Mouse (Mus musculus) midbrain, embryonic 13.5 days (tissue): ENCODE measurements around the gene Ece2. TPM values are rescaled to one million over a fixed set of nuclear protein-coding genes. Genes with fewer than 3 reads are reported as not detected.

Source experiments
- ATAC-seq: fragments of 200-750 bp; cut with Nextera tagmentation; 2 replicates; pipeline ENCODE4 v1.8.0; 2017; ENCODE audit warnings: mild to moderate bottlenecking, moderate TSS enrichment, moderate library complexity
- H3K27ac ChIP-seq: fragments of 300-500 bp; sonication (generic); 2 replicates; pipeline ENCODE4 v1.5.1; 2015; ENCODE audit warnings: inconsistent platforms, mild to moderate bottlenecking, moderate library complexity
- H3K27me3 ChIP-seq: fragments of 300-500 bp; sonication (generic); 2 replicates; pipeline ENCODE4 v1.6.1; 2015; ENCODE audit warnings: mild to moderate bottlenecking, inconsistent platforms
- H3K36me3 ChIP-seq: fragments of 300-500 bp; sonication (generic); 2 replicates; pipeline ENCODE4 v1.6.1; 2015; ENCODE audit warnings: mild to moderate bottlenecking, inconsistent platforms
- H3K4me1 ChIP-seq: fragments of 300-500 bp; sonication (generic); replicated peaks from 2 replicates; pipeline ENCODE4 v1.6.1; 2015; ENCODE audit warnings: inconsistent platforms
- H3K4me2 ChIP-seq: fragments of 300-500 bp; sonication (generic); replicated peaks from 2 replicates; pipeline ENCODE4 v1.6.1; 2015; ENCODE audit warnings: moderate library complexity, mild to moderate bottlenecking, inconsistent platforms
- H3K4me3 ChIP-seq: fragments of 300-500 bp; sonication (generic); replicated peaks from 2 replicates; pipeline ENCODE4 v1.5.1; 2015; ENCODE audit warnings: mild to moderate bottlenecking, inconsistent platforms
- H3K9ac ChIP-seq: fragments of 300-500 bp; sonication (generic); replicated peaks from 2 replicates; pipeline ENCODE4 v1.6.1; 2015; ENCODE audit warnings: mild to moderate bottlenecking, inconsistent platforms
- H3K9me3 ChIP-seq: fragments of 300-500 bp; sonication (generic); 2 replicates; pipeline ENCODE4 v1.6.1; 2016; ENCODE audit warnings: mild to moderate bottlenecking, inconsistent platforms
- WGBS: fragments of 180-500 bp; shearing (Covaris S2); methylation state at CpG from one replicate; pipeline ENCODE4 v1.1.7; 2015; 5-methylcytosine and 5-hydroxymethylcytosine counted together
- polyA plus RNA-seq: library from polyadenylated mRNA; unstranded; fragments of >200 nt; fragmentation: Nextera tagmentation; extraction: Ambion mirVana; gene quantifications from 2 replicates; pipeline ENCODE4 v1.2.1, GENCODE M21; 2015

Gene Ece2
- polyA plus RNA-seq, 1 experiment from 2014 or later: 12.1 TPM

DNA sequence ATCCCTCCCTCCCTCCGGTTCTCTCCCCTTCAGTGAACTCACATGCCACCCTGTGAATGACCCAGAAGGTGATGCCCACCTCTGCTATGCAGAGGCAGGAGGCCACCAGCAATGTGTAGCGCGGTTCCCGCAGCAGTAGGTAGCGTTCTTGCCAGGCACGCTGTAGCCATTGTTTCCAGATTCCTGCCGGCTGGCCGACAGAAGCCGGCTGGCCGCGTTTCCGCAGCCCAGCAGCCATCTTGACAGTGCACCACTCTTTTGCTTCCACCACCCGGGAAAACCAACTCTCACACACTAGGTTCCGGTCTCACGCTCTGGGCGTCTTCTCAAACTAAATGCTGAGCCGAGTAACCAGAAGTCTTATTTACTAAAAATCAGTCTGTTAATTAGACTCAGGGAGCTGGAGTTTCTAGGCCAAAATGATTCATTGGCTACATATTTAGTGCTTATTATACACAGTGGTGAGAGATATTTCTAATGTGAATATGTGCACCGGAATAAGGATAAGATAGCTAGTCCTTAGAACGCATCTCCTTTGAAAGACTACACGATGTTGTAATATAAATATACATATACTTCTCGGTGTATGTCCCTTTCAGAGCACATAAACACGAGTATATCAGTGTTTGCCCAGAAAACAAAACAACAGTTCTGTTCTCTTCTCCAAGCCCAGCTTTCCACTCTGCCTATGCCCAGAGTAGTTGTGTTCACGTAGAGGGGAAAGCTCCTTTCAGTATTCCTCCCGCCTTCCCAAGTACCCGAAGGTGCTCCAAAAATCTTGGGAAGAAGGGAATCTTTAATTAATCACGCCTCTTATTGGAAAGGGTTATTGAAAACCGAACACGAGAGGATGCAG lies 18.9 kb upstream of the Ece2 start:
- Histone ChIP-seq H3K27ac (peak overlapping the region; percentile 86), H3K4me2 (peak overlapping the region; percentile 91), H3K4me3 (peak overlapping the region; percentile 69), H3K9ac (peak overlapping the region; percentile 86), H3K27me3 (no peaks in the 10 kb centered on the region), H3K36me3 (peaks cover 26% of the 10 kb centered on the region), H3K9me3 (no peaks in the 10 kb centered on the region), H3K4me1 (peaks cover 32% of the 10 kb centered on the region)
- WGBS: under 1% methylated on average over 28 of the region's 28 CpGs
- peak; percentile 65 for ATAC-seq

DNA sequence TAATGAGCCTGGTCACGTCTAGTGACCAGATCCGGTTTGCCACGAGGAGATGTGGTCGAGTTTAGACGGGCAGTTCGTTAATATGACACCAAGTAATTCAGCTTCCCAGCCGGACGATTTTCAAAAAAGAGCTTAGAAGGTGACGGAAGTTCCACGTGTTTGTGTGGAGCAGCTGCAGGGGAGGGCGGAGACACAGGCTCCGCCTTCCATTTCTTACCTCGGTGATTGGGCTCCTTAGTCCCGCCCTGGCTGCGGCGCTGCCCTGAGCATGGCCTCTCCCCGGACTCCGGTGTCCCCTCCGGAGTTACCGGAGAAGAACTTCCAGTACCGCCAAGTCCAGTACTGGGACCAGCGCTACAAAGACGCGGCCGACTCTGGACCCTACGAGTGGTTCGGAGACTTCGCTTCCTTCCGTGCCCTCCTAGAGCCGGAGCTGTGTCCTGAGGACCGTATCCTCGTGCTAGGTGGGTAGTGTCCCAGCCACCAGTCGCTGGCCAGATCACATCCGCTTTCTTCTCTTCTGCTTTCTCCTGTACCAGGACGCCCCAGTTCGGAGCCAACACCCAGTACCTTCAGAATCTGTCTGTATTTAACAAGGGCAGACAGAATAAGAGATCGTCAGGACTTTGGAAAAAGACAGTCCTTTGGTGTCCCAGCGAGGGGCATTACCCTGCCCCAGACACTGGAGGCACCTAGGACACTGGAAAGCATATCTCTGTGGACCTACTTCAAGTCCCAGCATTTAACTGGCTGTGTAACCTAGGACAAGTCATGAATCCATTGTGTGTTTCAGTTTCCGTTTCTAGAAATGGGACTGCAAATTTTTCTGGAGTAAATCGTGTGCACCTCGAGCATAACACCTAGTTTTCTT lies 18.0 kb upstream of the Ece2 start, which contains the start of the genes Eef1akmt4, Gm49333 and Alg3:
Eef1akmt4 (plus strand) TSS at position 237 of the 871 bp plus-strand sequence.
Gm49333 (plus strand) TSS at position 254 of the 871 bp plus-strand sequence.
Alg3 (minus strand) TSS at position 379 of the 871 bp plus-strand sequence.
- Histone ChIP-seq H3K4me3 (peak within 1 kb of the TSS; percentile 69), H3K36me3 (peaks cover 17% of the 10 kb centered on the region), H3K4me1 (peaks cover 32% of the 10 kb centered on the region), H3K4me2 (peak within 1 kb of the TSS; percentile 91), H3K9ac (peak within 1 kb of the TSS; percentile 86), H3K9me3 (no peaks in the 10 kb centered on the region), H3K27me3 (no peaks in the 10 kb centered on the region), H3K27ac (peak within 1 kb of the TSS; percentile 86)
- 2% methylated on average over 41 of the region's 41 CpGs for WGBS
- peak; percentile 96 for ATAC-seq

DNA sequence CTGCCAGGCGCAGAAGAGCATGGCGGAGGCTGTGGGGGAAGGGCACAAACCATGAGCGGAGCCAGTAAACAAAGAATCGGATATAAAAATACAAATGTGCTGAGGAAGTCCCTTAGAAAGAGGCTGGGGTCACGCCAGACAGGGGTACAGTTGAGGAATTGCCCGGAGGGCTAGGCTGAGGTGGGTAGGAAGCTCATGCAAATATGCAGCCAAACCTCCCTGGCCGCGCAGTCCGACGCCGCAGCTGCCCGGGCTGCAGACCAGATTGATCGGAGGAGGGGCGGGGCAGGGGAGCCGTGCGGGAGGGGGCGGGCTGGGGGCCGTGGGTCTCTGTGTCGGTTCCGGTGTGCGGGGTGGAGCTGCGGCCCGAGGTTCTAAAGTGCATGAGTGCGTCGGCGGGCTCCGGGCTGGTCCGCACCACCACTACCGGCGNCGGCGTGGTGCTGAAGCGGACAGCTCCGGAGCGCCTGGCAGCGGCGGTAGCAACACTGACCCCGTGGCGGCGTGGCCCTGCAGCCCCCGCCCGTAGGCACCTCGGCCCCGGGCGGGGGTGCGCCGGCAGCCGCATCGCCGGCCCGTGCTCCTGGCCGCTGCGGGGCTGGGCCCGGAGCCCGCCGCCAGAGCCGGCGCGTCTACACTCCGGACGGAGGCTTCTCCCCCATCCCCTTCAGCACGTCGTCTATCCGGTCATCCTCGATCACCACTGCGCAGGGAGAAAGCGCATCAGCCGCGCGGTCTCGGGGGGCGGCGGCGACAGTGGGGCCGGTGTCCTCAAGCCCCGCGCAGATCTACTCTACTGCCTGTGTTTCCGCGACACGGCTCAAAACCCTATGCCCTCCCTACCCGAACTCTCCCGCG lies 9.9 kb upstream of the Ece2 start:
- Histone ChIP-seq H3K4me3 (peak overlapping the region; percentile 74), H3K9me3 (no peaks in the 10 kb centered on the region), H3K27ac (peak overlapping the region; percentile 90), H3K9ac (peak overlapping the region; percentile 92), H3K4me2 (peak overlapping the region; percentile 78), H3K36me3 (peaks cover 5% of the 10 kb centered on the region; the same call in 1 of the 2 replicates), H3K27me3 (no peaks in the 10 kb centered on the region), H3K4me1 (peaks cover 34% of the 10 kb centered on the region)
- WGBS: 2% methylated on average over 50 of the region's 83 CpGs
- peak; percentile 43 for ATAC-seq

DNA sequence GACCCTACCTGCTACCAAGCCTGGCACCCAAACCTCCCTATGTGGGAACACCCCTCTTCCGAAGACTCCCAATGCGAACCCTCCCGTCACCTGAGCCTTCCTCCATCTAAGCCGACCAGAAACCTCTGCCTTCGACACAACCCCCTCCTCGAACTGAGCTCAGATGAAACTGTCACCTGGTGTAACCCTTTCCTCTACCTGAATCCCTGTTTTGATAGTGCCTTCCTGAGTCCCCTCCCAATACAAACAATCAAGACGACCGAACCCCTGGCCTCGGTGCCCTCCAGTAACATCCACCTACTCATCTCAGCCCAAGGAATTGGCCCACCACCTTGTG lies 9.3 kb upstream of the Ece2 start:
- Histone ChIP-seq H3K4me1 (peaks cover 34% of the 10 kb centered on the region), H3K27me3 (no peaks in the 10 kb centered on the region), H3K9ac (peak overlapping the region; percentile 92), H3K4me2 (peak overlapping the region; percentile 78), H3K36me3 (peaks cover 5% of the 10 kb centered on the region; the same call in 1 of the 2 replicates), H3K4me3 (peak overlapping the region; percentile 74), H3K27ac (peak overlapping the region; percentile 90), H3K9me3 (no peaks in the 10 kb centered on the region)
- under 1% methylated on average over 9 of the region's 9 CpGs for WGBS
- peak; percentile 18; the same call in 1 of the 2 replicates for ATAC-seq

DNA sequence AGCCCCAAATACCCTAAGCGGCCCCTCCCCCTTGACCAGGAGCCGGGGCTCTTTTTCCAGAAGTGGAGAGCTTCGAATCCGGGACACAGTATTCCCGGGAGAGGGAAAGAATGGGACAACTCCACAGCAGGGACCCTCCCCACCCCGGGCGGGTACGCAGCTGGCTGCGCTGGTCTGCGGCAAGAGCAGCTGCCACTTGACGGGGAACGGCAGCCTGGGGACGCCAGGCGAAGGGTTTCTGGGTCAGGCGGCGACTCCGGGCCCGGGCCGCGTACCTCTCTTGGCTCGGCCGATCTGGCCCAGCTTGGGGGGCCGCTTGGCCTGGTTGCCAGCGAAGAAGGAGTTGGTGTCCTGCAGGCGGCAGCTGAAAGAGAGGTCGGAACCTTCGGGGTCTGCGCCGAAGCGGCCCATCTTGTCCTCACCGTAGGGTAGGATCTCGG lies 8.9 kb upstream of the Ece2 start:
- Histone ChIP-seq H3K4me1 (peaks cover 34% of the 10 kb centered on the region), H3K4me2 (peak overlapping the region; percentile 78), H3K4me3 (peak overlapping the region; percentile 74), H3K36me3 (peaks cover 5% of the 10 kb centered on the region; the same call in 1 of the 2 replicates), H3K27me3 (no peaks in the 10 kb centered on the region), H3K27ac (peak overlapping the region; percentile 90), H3K9me3 (no peaks in the 10 kb centered on the region), H3K9ac (peak overlapping the region; percentile 92)
- peak; percentile 18 for ATAC-seq
- WGBS: under 1% methylated on average over 32 of the region's 32 CpGs

DNA sequence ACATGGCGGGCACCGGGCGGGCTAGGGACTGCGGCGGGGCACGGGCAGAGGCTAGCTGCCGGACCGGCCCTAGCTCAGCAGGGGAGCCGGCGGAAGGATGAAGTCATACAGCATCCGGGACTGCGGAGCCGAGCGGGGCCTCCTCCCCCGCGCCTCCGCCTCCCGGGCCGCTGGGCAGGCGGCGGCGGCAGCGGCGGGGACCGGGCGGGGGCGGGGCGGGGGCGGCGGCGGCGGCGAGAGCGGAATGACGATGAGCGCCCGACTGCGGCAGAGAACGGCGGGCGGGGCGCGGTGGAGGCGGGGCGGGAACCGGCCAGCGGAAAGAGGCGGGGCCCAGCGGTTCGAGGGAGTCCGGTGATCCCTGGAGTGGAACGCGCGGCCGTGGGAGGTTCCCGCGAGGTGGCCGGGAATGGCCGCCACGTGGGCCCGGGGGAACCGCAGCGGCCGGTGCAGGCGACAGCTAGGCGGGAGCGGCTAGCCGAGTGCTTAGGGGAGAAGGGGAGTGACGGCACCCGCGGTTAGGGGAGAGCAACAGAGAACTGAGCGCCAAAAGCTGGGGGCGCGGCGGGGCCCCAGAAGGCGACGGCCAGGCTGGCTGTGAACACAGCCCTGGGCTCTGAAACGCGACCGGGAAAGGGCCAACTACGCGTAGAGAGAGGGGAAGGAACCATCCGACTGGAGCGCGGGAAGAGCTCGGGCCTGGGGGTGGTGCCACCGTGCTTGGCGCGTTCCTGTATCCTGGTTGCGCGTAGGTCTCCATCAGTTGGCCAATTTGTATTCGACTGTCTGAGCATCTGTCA lies 8.2 kb upstream of the Ece2 start, which contains the start of gene Camk2n2:
Camk2n2 (minus strand) TSS at position 97 of the 800 bp plus-strand sequence.
- peak; percentile 56 for ATAC-seq
- peak within 1 kb of the TSS; percentile 74 for H3K4me3 ChIP-seq
- WGBS: 1% methylated on average over 64 of the region's 92 CpGs

DNA sequence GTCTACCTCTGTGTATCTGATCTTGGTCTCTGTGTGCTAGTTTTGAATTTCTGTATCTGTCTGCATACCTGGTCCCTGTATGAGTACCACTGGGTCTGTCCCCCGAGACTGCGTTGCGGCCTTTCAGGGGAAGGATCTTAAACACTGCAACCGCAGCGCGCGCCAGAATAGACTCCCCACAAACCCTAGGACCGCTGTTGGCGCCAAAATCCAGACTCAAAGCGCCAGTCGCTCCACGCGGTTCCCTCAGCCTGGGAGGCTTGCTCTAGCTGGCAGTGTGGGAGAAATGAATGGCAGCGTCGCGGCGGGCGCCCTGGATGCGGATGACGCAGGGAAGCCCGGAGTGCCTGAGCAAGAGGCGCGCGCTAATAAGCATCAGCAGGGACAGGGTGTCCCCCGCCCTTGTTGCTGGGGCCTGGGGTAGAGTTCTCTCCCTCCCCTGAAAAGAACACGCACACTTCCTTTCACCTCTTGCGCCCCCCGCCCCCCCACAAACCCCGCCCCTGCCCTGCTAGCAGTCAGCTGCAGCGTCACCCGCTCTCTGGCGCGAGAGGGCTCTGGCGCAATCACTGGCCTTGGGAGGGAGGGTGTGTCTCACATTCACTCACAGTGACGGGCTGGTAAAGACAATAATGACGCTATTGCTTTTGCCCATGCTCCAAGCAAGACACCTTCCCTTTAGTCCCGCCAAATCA lies 7.5 kb upstream of the Ece2 start:
- peak overlapping the region; percentile 74 for H3K4me3 ChIP-seq
- peaks cover 34% of the 10 kb centered on the region for H3K4me1 ChIP-seq
- H3K9ac ChIP-seq: peak overlapping the region; percentile 92
- peak overlapping the region; percentile 78 for H3K4me2 ChIP-seq
- no peaks in the 10 kb centered on the region for H3K27me3 ChIP-seq
- WGBS: under 1% methylated on average over 37 of the region's 37 CpGs
- H3K36me3 ChIP-seq: peaks cover 5% of the 10 kb centered on the region; the same call in 1 of the 2 replicates
- peak; percentile 70 for ATAC-seq
- peak overlapping the region; percentile 90 for H3K27ac ChIP-seq
- no peaks in the 10 kb centered on the region for H3K9me3 ChIP-seq

More for the DNA sequence above, 8.2 kb upstream of the Ece2 start, which contains the start of gene Camk2n2:
- Histone ChIP-seq H3K27me3 (no peaks in the 10 kb centered on the region), H3K9ac (peak within 1 kb of the TSS; percentile 92), H3K36me3 (peaks cover 5% of the 10 kb centered on the region; the same call in 1 of the 2 replicates), H3K4me1 (peaks cover 34% of the 10 kb centered on the region), H3K4me2 (peak within 1 kb of the TSS; percentile 78), H3K27ac (peak within 1 kb of the TSS; percentile 90), H3K9me3 (no peaks in the 10 kb centered on the region)

DNA sequence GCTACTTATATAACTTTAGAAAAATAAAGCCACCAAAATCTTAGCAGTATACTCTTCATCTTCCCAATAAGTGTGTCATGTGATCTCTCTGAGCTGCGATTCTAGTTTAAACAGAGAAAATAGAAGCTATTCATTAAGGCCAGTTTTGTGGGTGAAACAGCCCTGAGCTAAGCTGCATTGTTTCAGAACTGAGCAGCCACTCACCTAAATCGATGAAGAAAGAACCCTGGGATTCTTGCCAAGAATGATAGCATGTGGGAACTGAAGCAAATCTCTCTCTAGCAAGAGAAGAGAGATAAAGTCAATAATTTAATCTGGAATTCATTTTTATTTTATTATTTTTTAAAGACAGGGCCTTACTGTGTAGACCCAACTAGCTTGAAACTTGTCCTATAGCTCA lies 6.4 kb upstream of the Ece2 start:
- Histone ChIP-seq H3K4me1 (peaks cover 34% of the 10 kb centered on the region), H3K27ac (no peak overlapping the region), H3K9me3 (no peaks in the 10 kb centered on the region), H3K9ac (0 out of 2 replicates have a peak overlapping the region, but pooled peaks have one; percentile 92), H3K4me3 (no peak overlapping the region), H3K27me3 (no peaks in the 10 kb centered on the region), H3K4me2 (no peak overlapping the region), H3K36me3 (no peaks in the 10 kb centered on the region)
- 41% methylated on average over 2 of the region's 2 CpGs for WGBS
- no peak for ATAC-seq

DNA sequence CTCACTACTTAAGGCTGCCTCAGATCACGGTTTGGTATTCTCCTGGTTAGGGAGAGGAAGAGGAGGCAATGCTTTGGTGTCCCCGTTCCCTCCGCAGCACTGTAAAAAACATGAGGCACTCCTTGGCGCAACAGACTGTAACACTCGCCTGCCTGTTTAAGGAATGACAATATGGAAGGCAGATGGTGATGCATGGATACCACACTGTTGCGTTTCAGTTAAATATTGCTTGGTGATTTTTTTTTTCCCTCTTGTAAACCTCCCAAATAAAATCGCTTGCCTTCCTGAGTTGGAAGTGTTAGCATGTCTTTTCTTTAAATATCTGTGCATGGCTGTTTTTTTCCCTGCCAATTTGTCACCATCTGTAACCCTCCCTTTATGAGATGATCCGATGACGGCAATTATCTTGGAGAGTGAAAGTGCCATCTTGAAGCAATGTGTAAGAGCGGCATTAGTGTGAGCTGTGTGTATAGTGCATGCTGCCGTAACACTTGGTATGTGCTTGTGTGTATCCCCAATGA lies 697 bp upstream of the Ece2 start:
- 64% methylated on average over 11 of the region's 11 CpGs for WGBS
- Histone ChIP-seq H3K27me3 (peaks cover 6% of the 10 kb centered on the region; the same call in 1 of the 2 replicates), H3K27ac (no peak overlapping the region), H3K4me2 (peak overlapping the region; percentile 94), H3K9ac (no peak overlapping the region), H3K9me3 (no peaks in the 10 kb centered on the region), H3K4me3 (peak overlapping the region; percentile 66; the same call in 1 of the 2 replicates), H3K36me3 (peaks cover 7% of the 10 kb centered on the region; the same call in 1 of the 2 replicates), H3K4me1 (peaks cover 17% of the 10 kb centered on the region)
- ATAC-seq: 0 out of 2 replicates have a peak, but pooled peaks have one; percentile 31
